Mouse (Mus musculus) urinary bladder, postnatal 14 days (tissue): ENCODE results near the gene Il17rc.

Experiments
- DNase-seq: peaks from one replicate; pipeline ENCODE4 v3.0.0; 2021; ENCODE audit warnings: low spot score

Gene Il17rc

DNA sequence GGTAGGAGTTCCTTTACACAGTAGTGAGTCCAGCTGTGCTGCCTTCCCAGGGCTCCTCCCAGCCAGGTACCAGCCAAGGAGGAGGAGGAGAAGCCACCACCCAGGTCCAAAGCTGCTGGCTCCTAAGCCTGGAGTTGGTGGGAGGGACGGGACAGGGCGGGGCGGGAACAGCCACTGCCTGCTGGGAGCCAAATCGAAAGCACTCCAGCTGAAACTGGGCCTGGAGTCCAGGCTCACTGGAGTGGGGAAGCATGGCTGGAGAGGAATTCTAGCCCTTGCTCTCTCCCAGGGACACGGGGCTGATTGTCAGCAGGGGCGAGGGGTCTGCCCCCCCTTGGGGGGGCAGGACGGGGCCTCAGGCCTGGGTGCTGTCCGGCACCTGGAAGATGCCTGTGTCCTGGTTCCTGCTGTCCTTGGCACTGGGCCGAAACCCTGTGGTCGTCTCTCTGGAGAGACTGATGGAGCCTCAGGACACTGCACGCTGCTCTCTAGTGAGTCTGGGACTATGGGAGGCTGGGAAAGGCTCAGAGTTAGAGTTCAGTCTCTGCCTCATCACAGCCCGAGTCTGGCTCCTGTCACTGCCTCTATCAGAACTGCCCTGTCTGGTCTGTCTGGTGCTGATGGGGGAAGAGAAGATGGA, at the start of gene Il17rc:
Gene Il17rc, plus strand, starts transcription at position 131 of the 640 bp plus-strand sequence.
- peak; percentile 77 for DNase-seq

- no peak for DNase-seq
Measured at GRCm38 (mm10) chr6:113423000-113423399, 48.2 kb upstream of the Il17rc start.

DNA sequence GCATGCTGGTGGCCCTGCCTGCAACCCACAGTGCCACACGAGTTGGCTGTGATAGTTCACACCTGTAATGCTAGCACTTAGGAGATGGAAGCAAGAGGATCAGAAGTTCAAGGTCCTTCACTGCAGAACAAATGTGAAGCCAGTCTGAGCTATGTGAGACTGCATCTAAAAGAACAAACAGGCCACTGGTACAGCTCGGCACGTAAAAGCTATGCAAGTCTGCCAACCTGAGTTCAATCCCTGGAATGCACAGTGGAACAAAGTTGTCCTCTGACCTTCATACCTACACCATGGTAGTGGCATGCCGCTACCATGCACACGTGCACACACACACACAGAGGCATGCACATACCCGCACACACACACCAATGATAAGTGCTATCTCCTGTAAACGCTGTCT, 47.0 kb upstream of the Il17rc start:
- DNase-seq = no peak

DNA sequence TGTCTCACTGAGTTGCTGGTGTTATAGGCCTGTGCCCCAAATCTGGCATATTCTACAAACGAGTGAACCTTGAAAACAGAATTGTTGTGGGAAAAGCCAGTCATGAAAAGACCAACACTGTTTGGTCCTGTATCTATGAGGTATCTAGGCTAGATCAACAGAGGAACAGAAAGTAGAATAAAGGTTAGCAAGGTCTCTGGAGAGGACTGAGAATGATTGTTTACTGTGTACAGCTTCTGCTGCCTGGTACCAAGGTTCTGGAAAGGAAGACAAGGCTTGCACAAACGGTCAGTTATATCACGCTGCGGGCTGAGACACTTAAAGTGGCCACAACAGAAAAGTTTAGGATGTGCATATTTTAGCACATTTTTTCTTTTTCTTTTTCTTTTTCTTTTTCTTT, 44.5 kb upstream of the Il17rc start:
- DNase-seq = no peak

GRCm38 (mm10) chr6:113427397-113427796, 43.8 kb upstream of the Il17rc start:
- DNase-seq = peak; percentile 39

- no peak for DNase-seq
Measured at GRCm38 (mm10) chr6:113428006-113428405, 43.2 kb upstream of the Il17rc start.

DNA sequence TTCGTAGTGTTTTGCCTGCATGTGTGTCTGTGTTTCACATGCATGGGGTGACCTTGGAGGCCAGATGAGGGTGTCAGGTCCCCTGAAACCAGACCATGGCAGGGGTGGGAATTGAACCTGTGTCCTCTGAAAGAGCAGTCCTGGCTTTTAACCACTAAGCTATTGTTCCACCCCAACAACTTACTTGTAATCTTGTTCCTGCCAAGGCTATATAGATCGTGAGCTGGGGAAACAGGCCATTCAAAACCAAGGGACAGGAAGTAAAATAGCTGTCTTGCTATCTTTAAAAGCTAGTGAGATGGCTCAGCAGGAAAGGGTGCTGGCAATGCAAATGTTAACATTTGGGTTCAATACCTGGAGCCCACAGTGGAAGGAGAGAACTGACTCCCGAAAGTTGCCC, 41.3 kb upstream of the Il17rc start:
- DNase-seq = no peak

DNA sequence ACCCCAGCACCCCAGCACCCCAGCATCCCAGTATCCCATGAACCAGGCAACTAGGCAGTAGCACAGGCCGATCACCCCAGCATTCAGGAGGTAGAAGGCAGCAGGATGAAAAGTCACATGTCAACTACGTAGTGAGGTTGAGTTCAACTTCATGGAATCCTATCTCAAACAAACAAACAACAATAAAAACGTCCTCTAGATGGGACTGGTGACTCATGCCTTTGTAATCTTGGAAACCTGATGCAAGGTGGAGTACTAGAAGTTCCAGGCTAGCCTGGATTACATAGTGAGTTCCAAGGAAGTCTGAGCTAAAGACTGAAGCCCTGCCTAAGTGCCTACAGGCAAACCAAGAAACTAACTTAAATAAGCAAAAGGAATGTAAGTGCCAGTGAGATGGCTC, 40.4 kb upstream of the Il17rc start:
- DNase-seq = no peak

- no peak for DNase-seq
Measured at GRCm38 (mm10) chr6:113431801-113432200, 39.4 kb upstream of the Il17rc start.

DNA sequence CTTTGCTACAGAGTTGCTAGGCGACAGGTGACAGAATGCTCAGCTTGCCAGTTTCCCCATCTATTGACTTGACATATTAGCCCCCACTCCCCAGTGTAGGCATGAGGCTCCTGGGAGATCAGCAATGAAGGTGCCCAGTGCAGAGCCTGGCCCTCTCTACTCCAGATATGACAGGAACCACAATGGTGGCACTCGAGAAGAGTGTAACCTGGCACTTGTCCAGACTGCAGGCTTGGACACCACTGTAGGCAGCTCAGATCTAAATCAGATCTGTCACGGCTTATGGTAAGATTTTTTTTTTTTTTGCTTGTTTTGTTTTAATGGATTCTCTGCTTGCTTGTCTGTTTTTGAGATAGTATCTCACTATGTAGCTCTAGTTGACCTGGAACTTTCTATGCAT, 37.6 kb upstream of the Il17rc start:
- no peak for DNase-seq

GRCm38 (mm10) chr6:113434691-113435090, 36.5 kb upstream of the Il17rc start:
- peak; percentile 29 for DNase-seq

- no peak for DNase-seq
Measured at GRCm38 (mm10) chr6:113435664-113436205, 35.5 kb upstream of the Il17rc start, which contains the start of gene Cidec. Cidec (minus strand) TSS chr6:113435760.

DNA sequence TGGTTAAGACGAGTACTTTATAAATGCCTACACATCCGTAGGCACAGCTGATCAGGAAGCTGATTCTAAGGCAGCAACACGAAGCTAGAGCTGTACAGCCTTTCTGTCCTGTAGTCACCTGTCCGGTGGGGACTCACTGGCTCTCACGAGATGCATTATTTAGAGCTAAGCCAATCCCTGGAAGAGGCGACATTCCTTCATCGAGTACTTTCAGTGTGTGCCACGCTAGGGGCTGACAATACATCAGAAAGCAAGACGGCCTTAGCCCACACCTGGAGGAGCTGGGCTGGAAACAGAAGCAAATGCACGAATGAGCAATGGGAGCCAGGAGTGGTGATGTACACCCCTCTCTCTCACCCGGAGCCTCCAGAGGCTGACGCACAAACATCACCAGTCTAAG, 34.1 kb upstream of the Il17rc start:
- no peak for DNase-seq

DNA sequence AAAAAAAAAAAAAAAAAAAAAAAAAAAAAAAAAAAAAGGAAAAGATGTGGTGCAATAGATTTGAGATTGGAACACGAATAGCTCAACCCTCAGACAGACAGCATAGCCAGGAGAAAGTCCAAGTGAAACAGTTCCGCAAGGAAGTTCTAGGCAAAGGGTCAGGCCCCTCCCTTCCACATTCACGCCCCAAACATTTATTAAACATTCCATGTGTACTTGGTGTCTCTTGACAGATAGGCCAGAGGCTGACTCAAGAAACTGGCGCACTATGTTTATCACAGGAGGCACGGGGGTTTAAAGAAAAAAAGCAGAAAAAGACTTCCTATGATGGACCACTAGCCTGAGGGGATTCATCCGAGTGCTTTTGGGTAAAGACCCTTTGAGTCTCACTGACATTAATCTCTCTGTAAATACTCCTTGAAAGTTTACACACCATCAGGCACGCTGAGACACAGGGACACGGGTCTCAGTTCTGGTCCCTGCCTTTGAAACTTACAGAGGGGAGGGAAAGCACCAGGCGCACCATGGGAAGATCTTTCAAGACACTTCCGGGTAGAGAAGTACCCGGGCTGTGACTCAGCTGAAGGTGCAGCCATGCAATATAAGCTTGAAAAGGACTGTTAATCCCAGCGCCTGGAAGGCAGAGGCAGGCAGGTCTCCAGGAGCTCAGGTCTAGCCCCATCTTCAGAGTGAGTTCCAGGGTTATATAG, 32.4 kb upstream of the Il17rc start:
- DNase-seq = peak; percentile 33

DNA sequence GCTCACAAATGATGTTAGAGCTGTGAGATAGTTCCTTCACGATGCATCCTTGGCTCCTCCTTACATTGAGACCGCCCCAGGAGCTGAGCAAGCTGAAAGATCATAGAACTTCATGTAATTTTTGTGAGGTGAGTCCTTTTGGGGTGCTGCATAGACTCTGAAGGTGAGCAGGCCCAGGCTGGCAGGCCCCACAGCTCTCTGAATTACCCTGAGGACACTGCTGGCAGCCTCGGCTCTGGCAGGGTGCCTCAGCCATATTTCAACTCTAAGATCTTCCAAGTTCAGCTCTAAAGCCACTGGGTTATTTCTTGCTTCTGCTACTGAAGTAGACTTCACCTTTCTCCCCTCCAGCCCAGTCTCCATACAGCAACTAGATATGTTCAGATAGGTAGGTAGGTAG, 30.5 kb upstream of the Il17rc start:
- DNase-seq = no peak

DNA sequence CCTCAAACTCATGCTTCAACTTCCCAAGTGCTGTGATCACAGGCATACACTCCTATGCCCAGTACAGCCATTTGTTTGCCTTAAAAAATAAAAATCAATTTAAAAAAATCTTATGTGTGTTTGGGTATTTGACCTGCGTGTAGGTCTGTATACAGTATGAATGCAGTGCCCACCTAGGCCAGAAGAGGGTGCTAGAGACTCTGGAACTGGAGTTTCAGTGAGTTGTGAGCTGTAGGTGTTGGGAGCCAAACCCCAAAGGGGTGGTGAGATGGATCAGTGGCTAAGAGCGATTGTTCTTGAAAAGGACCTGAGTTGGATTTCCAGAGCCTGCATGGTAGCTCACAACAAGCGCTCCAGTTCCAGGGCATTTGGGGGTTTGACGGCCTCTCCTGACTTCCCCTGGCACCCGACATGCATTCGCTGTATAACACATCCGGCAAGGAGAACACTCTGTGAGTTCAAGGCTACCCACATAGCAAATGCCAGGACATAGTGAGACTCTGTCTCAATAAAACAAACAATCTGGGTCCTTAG, 30.0 kb upstream of the Il17rc start:
- peak; percentile 84 for DNase-seq

GRCm38 (mm10) chr6:113442087-113442441, 29.2 kb upstream of the Il17rc start:
- no peak for DNase-seq

GRCm38 (mm10) chr6:113442442-113443090, 28.7 kb upstream of the Il17rc start, which contains the start of gene Jagn1:
Jagn1 (plus strand) TSS chr6:113442569.
- peak; percentile 90 for DNase-seq

- DNase-seq = no peak
Measured at GRCm38 (mm10) chr6:113443091-113443490, 28.1 kb upstream of the Il17rc start.

GRCm38 (mm10) chr6:113444207-113444965, 26.8 kb upstream of the Il17rc start:
- DNase-seq = no peak

DNA sequence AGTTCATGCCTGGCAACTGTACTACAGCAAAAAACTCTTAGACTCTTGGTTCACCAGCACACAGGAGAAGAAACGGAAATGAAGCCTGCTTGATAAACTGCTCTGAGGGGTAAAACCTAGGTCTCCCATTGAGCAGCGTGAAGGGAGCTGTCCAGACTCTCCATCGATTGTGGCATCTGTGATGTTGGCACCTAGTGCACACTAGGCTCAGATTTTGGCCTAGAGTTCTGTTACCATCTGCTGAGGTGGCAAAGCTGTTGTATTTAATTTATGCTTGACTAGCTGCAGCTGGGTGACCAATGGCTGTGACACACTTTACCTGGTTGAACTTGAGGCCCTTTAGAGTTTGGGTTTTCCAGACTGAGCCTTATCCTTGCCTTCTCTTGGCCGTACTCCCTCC, 23.6 kb upstream of the Il17rc start:
- DNase-seq = no peak

DNA sequence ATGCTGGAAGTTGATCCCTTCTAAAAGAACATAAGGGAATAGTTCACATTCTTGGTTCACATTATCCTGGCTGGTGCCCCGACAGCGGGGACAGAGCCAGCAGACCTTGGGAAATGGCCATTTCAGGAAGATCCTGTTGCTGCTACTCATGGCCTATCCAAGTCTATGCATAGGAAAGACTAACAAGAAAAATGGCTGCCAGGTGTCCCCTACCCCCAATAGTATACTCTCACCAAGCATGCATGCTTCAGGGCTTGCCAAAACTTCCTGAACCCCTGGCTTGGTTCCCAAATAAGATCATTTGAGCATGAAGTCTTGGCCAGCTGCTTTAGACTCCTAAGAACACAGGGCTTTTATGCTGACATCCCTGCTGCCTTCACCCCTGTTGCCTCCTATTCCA, 19.4 kb upstream of the Il17rc start:
- DNase-seq = no peak
